Mouse (Mus musculus) cerebellum, adult 8-10 months (tissue): ENCODE measurements around the gene Tomm40l.

ENCODE experiments used
- DNase-seq: peaks from one replicate; pipeline ENCODE4 v3.0.0; 2022

Tomm40l gene

DNA sequence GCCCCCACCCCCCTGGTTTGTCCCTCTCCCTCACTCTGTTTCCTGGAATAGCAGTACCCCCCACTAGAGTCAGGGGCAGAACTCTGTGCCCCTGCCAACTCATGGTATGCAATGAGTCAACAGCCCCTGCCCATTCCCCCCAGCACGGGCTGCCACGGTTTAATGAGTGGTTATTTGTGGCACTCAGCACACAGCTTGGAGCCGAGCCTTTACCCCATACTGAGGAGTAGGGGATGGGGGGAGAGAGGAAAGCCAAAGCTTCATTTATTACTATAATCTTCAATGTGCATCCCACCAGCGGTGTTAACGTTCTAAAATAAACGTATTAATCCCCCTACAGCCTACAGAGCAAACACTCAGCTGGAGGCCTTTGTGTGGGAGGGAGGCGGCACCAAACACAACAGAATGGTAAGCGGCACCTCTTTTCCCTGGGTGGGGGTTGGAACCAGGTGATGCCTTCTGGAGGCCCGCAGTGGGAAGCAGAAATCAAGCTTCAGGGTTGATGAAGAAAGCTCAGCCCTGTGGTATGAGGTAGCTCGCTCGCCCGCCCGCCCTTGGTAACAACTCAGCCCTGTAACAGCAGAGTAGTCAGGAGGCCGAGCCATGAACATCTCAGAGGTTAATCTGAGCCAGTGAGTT, 32.7 kb downstream of the Tomm40l start:
- DNase-seq, result no peak

DNA sequence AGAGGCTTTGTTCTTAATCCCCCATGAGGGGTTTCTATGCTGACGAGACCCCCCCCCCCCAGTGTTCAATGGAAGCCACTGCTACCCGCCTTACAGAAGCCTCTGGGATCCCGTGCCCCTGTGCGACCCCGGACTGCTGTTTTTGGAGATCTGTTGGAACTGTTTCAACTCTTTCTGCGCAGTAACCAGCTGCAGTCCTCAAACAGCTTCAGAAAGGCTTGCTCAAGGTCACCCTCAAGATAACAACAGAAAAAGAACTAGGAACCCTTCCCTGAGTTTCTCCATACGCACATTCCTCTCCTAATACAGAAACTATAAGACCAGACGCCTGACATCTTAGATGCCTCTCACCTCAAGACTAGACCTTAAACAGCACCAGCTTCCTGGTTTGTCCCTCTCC, 33.3 kb downstream of the Tomm40l start:
- no peak for DNase-seq

- DNase-seq, result no peak
Measured at GRCm38 (mm10) chr1:171187851-171188700, 34.2 kb downstream of the Tomm40l start.

- no peak for DNase-seq
Measured at GRCm38 (mm10) chr1:171185655-171186054, 36.7 kb downstream of the Tomm40l start.

GRCm38 (mm10) chr1:171184314-171184713, 38.0 kb downstream of the Tomm40l start:
- no peak for DNase-seq

- DNase-seq, result no peak
Measured at GRCm38 (mm10) chr1:171183620-171184019, 38.7 kb downstream of the Tomm40l start.

DNA sequence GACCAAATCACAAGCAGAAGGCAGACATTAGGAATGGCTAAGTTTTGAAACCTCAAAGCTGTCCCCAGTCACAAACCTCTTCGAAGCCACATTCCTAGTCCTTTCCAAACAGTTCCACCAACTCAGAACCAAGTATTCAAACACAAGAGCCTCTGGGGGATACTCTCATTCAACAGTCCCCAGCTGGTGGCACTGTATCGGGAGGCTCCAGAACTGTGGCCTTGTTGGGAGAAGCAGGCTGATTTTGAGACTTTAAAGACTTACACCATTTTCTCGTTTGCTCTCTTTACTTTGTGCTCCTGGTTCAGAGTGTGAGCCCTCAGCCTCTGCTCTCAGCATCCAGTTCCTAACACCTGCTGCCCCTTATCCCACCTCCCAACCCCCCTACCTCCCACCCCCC, 39.3 kb downstream of the Tomm40l start:
- DNase-seq, result no peak

DNA sequence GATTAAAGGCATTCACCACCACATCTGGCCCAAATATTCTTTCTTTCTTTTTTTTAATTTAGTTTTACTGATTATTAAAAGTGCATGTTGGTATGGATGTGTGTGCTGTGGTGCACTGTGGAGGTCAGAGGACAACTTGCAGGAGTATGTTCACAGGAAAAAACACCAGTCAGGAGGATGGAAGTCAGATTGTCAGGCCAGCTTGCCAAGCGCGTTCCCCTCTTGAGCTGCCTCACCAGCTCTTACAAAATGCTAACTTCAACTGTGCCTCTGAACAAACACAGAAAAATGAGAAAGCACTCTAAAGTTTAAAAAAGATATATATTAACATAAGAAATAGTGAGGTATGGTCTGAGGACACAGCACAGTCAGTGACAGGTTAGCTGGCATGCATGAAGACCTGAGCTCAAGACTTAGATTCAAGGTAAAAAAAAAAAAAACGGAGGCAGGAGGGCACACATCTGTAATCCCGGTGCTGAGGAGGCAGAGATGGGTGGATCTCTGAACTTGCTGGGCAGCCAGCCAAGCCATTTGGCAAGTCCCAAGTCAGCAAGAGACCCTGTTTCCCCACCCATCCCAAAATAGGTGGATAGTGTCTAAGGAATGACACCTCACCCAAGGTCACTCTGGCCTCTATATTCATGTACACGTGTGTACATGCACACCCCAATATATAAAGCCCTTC, 42.7 kb downstream of the Tomm40l start:
- no peak for DNase-seq

DNA sequence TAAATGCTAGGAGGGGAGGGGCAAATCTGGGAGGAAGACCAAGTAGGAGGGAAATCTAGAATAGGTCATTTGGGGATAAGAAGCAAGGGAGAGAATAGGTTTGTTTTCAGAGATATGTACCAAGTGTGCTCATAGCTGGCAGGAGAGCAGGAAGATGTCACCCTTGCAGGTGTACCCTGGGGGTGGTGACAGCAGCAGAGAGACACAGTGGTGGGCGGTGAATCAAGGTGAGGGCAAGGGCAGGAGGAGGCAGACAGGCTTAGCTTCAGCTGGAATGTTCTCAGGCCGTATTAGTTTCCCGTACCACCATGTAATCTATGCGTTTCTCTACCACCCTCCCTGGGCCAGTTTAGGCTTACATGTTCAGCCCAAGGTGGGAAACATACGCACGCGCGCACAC, 49.5 kb downstream of the Tomm40l start:
- no peak for DNase-seq

GRCm38 (mm10) chr1:171171138-171171537, 51.2 kb downstream of the Tomm40l start:
- DNase-seq, result no peak

GRCm38 (mm10) chr1:171169913-171170312, 52.4 kb downstream of the Tomm40l start:
- no peak for DNase-seq

GRCm38 (mm10) chr1:171168906-171169305, 53.4 kb downstream of the Tomm40l start:
- DNase-seq, result no peak
